Mouse (Mus musculus): ENCODE results near the gene Purb.

Gene Purb

DNA sequence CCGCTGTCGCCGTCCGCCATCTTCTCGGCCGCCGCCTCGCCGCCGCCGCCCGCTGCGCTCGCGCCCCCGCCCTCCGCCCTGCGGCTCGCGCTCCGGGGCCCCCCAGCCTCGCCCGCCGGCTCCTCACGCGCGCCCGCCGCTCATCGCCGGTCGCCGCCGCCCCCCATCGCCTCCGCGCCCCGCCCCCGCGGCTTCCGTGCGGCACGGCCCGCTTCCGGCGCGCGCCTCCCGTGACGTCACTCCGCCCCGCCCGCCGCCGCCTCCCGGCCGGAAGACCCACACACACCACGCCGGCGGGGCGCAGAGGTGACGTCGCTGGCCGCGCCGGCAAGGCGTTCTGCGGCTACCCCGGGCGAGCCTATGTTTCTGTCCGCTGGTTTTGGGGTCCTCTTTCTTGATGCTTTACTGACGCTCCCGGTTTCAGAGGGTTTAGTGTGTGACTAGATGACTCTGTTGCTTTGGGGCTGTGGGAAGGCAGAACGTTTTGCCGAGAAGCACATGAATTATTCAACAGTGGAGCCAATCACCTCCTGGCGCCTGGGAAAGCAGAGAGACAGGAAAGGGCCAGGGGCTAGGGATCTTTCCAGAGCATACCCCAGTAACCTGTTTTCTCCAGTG is at the start of gene Purb:
TSS of gene Purb (minus strand) at position 51 of the 618 bp plus-strand sequence.
- in situ Hi-C loops (cut with MboI, MseI), result no loop called here

DNA sequence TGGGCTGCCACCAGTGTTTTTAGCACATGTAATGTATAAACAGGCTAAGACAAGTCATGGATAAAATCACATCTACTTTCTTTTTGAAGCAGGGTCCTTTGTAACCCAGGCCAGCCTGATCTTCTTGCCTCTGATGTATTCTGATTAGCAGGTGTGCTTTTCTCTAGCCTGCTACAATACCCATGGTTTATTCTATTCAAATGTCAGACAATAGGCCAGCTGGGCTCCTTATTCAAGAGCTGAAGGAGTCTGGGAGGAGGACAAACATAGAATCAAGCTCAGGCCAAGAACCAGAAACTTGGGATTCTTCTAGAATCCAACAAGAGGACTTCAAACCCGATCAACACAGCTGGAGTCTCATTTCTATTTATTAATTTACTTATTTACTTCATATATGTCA is 49.5 kb upstream of the Purb start:
- in situ Hi-C loops (cut with MboI, MseI), result loop anchor here (10.0 kb wide), 1 partner anchor 100 kb away; the partner anchor contains the start of gene Tbrg4

GRCm38 (mm10) chr11:6524880-6525238 is 49.1 kb upstream of the Purb start:
- in situ Hi-C loops (cut with MboI, MseI), result loop anchor here (10.0 kb wide), 1 partner anchor 100 kb away; the partner anchor contains the start of gene Tbrg4

- in situ Hi-C loops (cut with MboI, MseI), result loop anchor here (10.0 kb wide), 1 partner anchor 100 kb away; the partner anchor contains the start of gene Tbrg4
Observed at GRCm38 (mm10) chr11:6524165-6524879, 48.6 kb upstream of the Purb start.

GRCm38 (mm10) chr11:6523662-6524088 is 48.0 kb upstream of the Purb start:
- in situ Hi-C loops (cut with MboI, MseI), result loop anchor here (10.0 kb wide), 1 partner anchor 101 kb away; the partner anchor contains the start of gene Tbrg4

GRCm38 (mm10) chr11:6522782-6523525 is 47.2 kb upstream of the Purb start:
- in situ Hi-C loops (cut with MboI, MseI), result loop anchor here (10.0 kb wide), 1 partner anchor 102 kb away; the partner anchor contains the start of gene Tbrg4

GRCm38 (mm10) chr11:6520507-6521173 is 44.9 kb upstream of the Purb start, which contains the start of gene Myo1g:
Gene Myo1g, minus strand, starts transcription at chr11:6520965.
- in situ Hi-C loops (cut with MboI, MseI), result loop anchor here (10.0 kb wide), 1 partner anchor 104 kb away; the partner anchor contains the start of gene Tbrg4

DNA sequence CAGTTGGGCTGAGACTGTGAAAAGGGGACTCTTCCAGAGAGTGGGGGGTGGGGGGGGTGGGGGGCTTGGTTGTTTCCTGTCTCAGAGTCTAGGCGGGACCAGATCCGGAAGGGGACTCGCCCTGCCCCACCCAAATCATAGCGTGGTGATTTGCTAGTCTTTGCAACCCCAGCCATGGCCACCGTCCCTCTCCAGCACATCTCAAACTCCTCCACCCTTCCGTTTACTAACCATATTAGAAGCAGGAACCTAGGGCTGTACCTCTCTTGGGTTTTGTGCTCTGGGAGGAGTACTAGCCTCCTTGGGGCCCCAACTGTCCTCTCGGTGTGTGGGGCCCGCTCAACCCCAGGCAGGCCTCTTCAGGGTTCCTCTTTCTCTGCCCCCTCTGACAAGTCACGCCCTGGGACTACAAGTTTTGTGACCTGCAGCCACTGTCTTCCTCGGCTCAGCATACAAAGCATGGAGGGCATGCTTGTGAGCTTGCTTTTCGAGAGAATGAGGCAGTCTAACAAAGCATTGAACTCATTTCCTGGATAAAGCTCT is 43.8 kb upstream of the Purb start:
- in situ Hi-C loops (cut with MboI, MseI), result loop anchor here (10.0 kb wide), 1 partner anchor 105 kb away; the partner anchor contains the start of gene Tbrg4

- in situ Hi-C loops (cut with MboI, MseI), result no loop called here
Observed at GRCm38 (mm10) chr11:6514837-6515236, 39.1 kb upstream of the Purb start.

- in situ Hi-C loops (cut with MboI, MseI), result no loop called here
Observed at GRCm38 (mm10) chr11:6508269-6508876, 32.7 kb upstream of the Purb start.

DNA sequence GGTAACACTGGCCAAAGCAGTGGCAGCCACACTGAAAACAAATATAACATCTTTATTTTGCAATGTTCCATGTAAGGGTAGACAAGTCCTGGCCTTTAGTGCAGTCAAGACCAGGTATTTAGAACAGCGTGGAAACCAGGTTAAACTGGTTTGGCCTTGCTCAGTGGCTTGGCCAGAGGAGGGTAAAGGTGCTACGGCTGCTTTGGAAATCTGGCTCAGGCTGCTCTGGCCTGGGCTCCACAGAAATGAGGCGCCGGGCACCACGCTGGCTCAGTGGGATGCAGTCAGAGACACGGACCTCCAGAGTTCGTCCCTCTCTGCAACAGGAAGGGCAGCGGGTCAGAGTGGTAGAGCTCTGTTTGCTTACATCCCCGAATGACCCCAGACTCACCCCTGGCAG is 30.8 kb upstream of the Purb start:
- in situ Hi-C loops (cut with MboI, MseI), result no loop called here

GRCm38 (mm10) chr11:6504689-6505088 is 29.0 kb upstream of the Purb start:
- in situ Hi-C loops (cut with MboI, MseI), result no loop called here

- in situ Hi-C loops (cut with MboI, MseI), result no loop called here
Observed at GRCm38 (mm10) chr11:6504226-6504625, 28.5 kb upstream of the Purb start.

GRCm38 (mm10) chr11:6502506-6502905 is 26.8 kb upstream of the Purb start:
- in situ Hi-C loops (cut with MboI, MseI), result no loop called here

- in situ Hi-C loops (cut with MboI, MseI), result no loop called here
Observed at GRCm38 (mm10) chr11:6497311-6497948, 21.7 kb upstream of the Purb start.

GRCm38 (mm10) chr11:6489691-6490503 is 14.2 kb upstream of the Purb start:
- in situ Hi-C loops (cut with MboI, MseI), result no loop called here

- in situ Hi-C loops (cut with MboI, MseI), result no loop called here
Observed at GRCm38 (mm10) chr11:6489257-6489656, 13.5 kb upstream of the Purb start.

GRCm38 (mm10) chr11:6488041-6488684 is 12.4 kb upstream of the Purb start:
- in situ Hi-C loops (cut with MboI, MseI), result no loop called here

DNA sequence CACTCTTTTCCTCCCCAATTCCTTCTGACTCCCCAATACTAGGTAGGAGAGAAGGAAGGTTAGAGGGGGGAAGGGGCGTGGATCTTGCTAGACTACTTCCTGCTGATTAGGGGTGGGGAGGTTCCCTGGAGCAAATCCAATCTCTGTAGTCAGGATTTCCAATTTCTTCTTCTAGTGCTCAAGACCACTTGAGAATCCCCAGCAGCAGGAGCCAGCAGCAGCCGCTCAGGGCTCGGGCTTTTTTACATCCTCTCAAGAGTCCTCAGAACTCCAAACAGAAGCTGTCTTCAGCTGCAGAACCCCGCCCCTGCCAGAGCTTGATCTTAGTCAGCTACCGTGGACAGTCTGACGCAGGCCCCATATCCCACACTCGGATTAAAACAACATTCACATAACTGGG is 11.8 kb upstream of the Purb start:
- in situ Hi-C loops (cut with MboI, MseI), result no loop called here
